26 mouse cellular contexts compared by ENCODE assay signal in the genomic region with DNA sequence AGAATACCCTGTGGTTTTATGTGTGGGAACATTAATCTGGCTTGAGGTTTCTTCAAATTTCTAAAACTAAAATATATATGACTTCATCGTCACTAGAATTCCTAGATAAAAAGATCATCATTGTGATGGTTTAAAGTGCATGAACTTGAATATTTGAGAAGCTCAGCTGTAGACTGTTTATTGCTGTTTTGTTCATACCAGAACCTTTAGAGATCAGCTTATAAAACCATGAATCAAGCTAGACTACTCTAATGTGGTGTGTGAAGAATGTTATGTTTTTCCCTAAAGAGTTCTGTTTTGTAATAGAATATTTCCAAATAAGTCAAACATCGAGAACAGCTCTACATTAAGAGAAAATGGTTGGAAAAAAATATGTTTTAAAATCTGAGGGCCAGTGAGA.
"Had no signal": no experiment of that assay in that cellular context is flagged by ENCODE, and none has a peak within 500 bp of the region (broad histone marks: within the 10 kb centered on the region; RNA-seq: fewer than 3 reads in every experiment).

No protein-coding gene starts in this region.

- H3K4me3 ChIP-seq: gastrocnemius, adult 2 months; heart, embryonic 10.5 days; heart, embryonic 12.5 days; hindbrain, embryonic 10.5 days; hindbrain, embryonic 12.5 days; intestine, embryonic 15.5 days; layer of hippocampus, adult 2 months; left cerebral cortex, adult 2 months; limb, embryonic 10.5 days; limb, embryonic 12.5 days; liver, embryonic 13.5 days; liver, embryonic 15.5 days had no signal

- H3K27ac ChIP-seq: gastrocnemius, adult 2 months; heart, embryonic 10.5 days; hindbrain, embryonic 10.5 days; hindbrain, embryonic 12.5 days; hindbrain, embryonic 14.5 days; intestine, embryonic 15.5 days; layer of hippocampus, adult 2 months; left cerebral cortex, adult 2 months; limb, embryonic 10.5 days; limb, embryonic 12.5 days; liver, embryonic 13.5 days; liver, embryonic 15.5 days had no signal

- H3K9ac ChIP-seq: heart, embryonic 12.5 days; hindbrain, embryonic 12.5 days; hindbrain, embryonic 14.5 days; intestine, embryonic 15.5 days; limb, embryonic 12.5 days; liver, embryonic 13.5 days; liver, embryonic 15.5 days had no signal

- H3K4me2 ChIP-seq: heart, embryonic 12.5 days; hindbrain, embryonic 12.5 days; hindbrain, embryonic 14.5 days; intestine, embryonic 15.5 days; limb, embryonic 12.5 days; liver, embryonic 11.5 days; liver, embryonic 13.5 days; liver, embryonic 15.5 days had no signal

- H3K4me1 ChIP-seq: hindbrain, embryonic 10.5 days; hindbrain, embryonic 12.5 days; intestine, embryonic 15.5 days; limb, embryonic 10.5 days; limb, embryonic 12.5 days; liver, embryonic 13.5 days; liver, embryonic 15.5 days had no signal

- ATAC-seq: hindbrain, embryonic 16.5 days; inflammation-experienced regulatory T-cells, adult 6 months; intestine, embryonic 15.5 days; intestine, postnatal 0 days had no signal

- H3K9me3 ChIP-seq: heart, embryonic 10.5 days; heart, embryonic 12.5 days; hindbrain, embryonic 10.5 days; hindbrain, embryonic 12.5 days; intestine, embryonic 15.5 days; limb, embryonic 10.5 days; limb, embryonic 12.5 days; liver, embryonic 13.5 days; liver, embryonic 15.5 days had no signal

- H3K27me3 ChIP-seq: heart, embryonic 12.5 days; hindbrain, embryonic 12.5 days; intestine, embryonic 15.5 days; limb, embryonic 12.5 days; liver, embryonic 13.5 days; liver, embryonic 15.5 days had no signal

- DNase-seq: gastrocnemius, adult 2 months; gastrocnemius, postnatal 10 days; gastrocnemius, postnatal 25 days; heart, adult 18-20 months; heart, postnatal 10 days; heart, postnatal 4 days; kidney, adult 18-20 months; kidney, adult 8-10 months; kidney, postnatal 4 days; liver; liver, embryonic 13.5 days had no signal
